ENCODE assay signal across 1 mouse cellular context in genomic region chr7:80063902-80064736, GRCm38 (mm10).
TF ChIP-seq lines count a peak whose summit lies in the region.

No protein-coding gene starts in this region.

TF ChIP-seq in MEL, 35 proteins besides CTCF, POLR2A, EP300 and RAD21 (continued from another document):
- TF ChIP-seq MAFK (IDR thresholded peaks at IDR 0.05; ENCODE audit: borderline replicate concordance, low read depth, low read length) (no peak), ZNF384 (IDR thresholded peaks at IDR 0.05; ENCODE audit: low read depth, low read length) (peak; percentile 73), NRF1 (IDR thresholded peaks at IDR 0.05; ENCODE audit: insufficient read depth, low read depth, low read length, poor library complexity, severe bottlenecking) (no peak), NELFE (IDR thresholded peaks at IDR 0.05; ENCODE audit: low read depth, low read length) (no peak), RCOR1 (IDR thresholded peaks at IDR 0.05; ENCODE audit: low read depth, low read length) (peak; percentile 70), MAX (IDR thresholded peaks at IDR 0.05; ENCODE audit: low read length) (no peak), MYC (IDR thresholded peaks at IDR 0.05; ENCODE audit: low read depth, low read length) (no peak), SIN3A (IDR thresholded peaks at IDR 0.05; ENCODE audit: low read length) (peak; percentile 45), ETS1 (IDR thresholded peaks at IDR 0.05; ENCODE audit: low read depth, low read length) (peak; percentile 29; the same call in 1 of the 2 replicates)
